Mouse (Mus musculus): ENCODE results near the gene Lgals7.

Gene Lgals7

DNA sequence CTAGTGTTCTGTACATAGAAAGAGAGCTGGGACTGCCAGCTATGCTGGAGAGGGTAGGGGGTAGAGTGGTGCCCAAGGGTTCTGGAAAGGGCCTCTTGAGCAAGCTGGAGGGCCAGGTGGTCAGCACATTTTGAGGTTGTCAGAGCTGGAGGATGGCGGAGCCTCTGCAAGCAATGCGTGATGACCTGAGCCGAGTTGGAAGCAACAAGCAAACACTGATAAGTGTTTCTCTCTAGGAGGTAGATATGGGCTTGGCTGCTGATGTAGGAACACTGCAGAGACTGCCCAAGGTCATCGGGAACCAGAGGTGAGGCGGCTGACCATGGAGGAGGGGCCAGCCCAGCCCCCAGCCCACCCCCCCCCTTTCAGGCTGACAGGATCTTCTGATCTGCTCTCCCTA, 32.7 kb upstream of the Lgals7 start:
- no peak for DNase-seq (ENCODE audit: low spot score in 2 of 2)

- DNase-seq (ENCODE audit: low spot score in 2 of 2): no peak
Observed at GRCm38 (mm10) chr7:28831411-28832125, 32.1 kb upstream of the Lgals7 start.

DNA sequence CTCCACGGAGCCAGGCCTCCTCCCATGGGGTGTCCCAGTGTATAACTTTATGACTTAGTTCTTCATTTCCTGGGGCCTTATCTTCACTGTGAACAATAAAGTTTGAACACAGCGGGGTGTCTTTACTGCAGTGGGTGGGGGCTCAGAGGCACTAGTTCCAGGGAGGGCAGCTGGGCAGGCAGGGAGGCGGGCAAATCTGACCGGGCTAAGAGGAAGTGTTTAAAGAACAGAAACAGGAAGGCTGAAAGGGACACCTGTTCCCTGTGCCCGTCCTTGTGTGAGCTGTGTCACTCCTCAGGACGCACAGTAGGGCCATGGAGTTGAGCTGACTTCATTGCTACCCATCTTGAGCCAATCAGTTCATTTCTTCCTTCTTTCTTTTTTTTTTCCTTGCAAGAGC, 31.5 kb upstream of the Lgals7 start:
- DNase-seq (ENCODE audit: low spot score in 2 of 2): no peak

- no peak for DNase-seq (ENCODE audit: low spot score in 2 of 2)
Observed at GRCm38 (mm10) chr7:28833723-28834347, 29.8 kb upstream of the Lgals7 start, which contains the start of gene Lgals4. Gene Lgals4, plus strand, starts transcription at chr7:28833854.

GRCm38 (mm10) chr7:28836936-28837335, 26.7 kb upstream of the Lgals7 start:
- DNase-seq (ENCODE audit: low spot score in 2 of 2): no peak

GRCm38 (mm10) chr7:28838331-28838730, 25.3 kb upstream of the Lgals7 start:
- DNase-seq (ENCODE audit: low spot score in 2 of 2): no peak

DNA sequence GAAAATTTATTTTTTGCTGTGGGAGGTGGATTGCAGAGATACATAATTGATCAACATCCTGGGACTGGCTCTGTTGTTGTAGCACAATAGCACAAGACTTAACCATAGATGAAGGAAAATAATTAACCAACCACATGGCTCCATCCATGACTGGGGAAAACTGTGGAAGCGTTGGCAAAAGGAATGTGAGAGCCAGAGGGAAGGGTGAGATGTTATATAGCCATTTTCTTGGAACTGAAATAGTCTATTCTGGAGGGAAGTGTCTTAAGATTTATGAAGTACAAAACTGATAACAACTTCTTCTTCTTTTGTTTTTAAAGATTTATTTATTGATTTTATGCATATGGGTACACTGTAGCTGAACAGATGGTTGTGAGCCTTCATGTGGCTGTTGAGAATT, 16.4 kb upstream of the Lgals7 start:
- no peak for DNase-seq (ENCODE audit: low spot score in 2 of 2)

GRCm38 (mm10) chr7:28849700-28850236, 13.9 kb upstream of the Lgals7 start:
- no peak for DNase-seq (ENCODE audit: low spot score in 2 of 2)

GRCm38 (mm10) chr7:28850642-28851041, 13.0 kb upstream of the Lgals7 start:
- DNase-seq (ENCODE audit: low spot score in 2 of 2): no peak

DNA sequence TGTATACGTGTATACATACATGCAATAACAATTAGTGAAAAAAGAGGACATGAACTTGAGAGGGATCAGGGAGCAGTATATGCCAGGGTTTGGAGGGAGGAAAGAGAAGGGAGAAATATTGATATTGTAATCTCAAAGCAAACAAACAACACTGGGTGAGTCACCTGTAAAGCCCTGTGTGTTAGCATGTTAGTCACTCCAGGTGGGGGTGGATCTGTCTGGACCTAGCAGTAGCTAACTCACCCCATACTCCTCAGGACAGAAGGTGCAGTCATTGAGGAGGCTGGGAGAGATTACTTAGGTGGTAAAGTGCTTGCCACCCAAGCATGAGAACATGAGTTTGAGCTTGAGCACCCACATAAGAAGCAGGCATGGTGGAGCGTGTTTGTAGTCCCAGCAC, 3.7 kb upstream of the Lgals7 start:
- DNase-seq (ENCODE audit: low spot score in 2 of 2): no peak

DNA sequence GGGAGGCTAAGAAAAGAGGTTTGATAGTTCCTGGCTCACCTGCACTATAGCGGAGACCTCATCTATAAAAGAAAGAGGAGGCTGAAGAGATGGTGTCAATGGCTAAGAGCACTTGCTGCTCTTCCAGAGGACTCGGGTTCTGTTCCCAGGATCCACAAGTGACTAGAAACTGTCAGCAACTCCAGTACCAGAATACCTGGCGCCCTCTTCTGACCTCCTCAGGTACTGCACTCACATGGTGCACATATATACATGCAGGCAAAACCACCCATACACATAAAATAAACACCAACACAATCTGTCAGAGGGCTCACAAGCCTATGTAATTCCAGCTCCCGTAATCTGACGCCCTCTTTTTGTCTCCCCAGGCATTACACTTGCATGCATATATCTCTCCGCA, 2.8 kb upstream of the Lgals7 start:
- DNase-seq (ENCODE audit: low spot score in 2 of 2): no peak

DNA sequence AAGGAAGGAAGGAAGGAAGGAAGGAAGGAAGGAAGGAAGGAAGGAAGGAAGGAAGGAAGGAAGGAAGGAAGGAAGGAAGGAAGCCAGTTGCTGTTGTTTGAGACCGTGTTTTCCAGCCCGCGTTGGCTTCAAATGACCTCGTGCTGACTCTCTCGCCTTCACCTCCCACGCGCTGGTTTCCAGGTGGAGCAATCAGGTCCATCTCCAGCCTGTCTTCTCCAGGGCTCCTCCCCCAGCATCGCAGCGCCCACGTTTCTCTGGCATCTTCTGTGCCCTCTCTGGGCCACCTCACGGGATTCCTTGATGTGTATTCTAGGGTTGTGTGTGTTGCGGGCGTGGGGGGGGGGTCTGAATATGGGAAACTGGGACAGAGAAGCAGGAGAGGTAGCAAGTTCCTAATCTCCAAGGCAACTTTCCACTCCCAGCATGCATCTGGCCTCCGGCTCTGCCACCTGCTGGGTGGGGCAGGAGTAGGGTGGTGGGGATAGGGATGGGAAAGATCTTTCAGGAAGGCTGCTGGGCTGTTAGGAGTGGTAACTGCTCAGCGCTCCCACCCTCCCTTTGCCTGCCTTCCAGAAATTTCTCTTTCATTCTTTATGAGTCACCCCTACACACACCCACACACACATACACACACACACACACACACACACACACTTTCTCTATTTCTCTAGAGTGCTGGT, 695 bp upstream of the Lgals7 start:
- DNase-seq (ENCODE audit: low spot score in 2 of 2): peak; percentile 65 to 71

DNA sequence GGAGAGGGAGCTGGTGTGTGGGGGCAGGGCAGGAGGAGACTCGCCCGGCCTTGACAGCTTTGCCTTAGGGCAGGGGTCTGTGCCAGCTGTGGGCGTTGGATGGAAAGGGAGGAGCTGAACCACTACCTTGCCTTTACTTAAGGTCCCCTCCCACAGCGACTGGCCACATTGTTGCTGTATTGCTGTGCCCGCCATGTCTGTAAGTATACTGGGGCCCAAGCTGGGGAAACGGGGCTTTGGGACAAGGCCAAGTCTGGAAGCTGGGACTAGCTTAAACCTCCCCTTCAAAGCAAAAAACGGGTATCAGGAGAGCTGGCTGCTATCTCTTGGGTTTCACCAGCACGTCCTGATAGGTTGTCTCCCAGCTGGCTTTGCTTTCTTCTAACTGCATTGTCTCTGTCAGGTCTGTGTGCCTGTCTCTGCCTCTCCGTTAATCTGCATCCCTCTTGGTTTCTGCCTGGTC, 666 bp downstream of the Lgals7 start:
- no peak for DNase-seq (ENCODE audit: low spot score in 2 of 2)

DNA sequence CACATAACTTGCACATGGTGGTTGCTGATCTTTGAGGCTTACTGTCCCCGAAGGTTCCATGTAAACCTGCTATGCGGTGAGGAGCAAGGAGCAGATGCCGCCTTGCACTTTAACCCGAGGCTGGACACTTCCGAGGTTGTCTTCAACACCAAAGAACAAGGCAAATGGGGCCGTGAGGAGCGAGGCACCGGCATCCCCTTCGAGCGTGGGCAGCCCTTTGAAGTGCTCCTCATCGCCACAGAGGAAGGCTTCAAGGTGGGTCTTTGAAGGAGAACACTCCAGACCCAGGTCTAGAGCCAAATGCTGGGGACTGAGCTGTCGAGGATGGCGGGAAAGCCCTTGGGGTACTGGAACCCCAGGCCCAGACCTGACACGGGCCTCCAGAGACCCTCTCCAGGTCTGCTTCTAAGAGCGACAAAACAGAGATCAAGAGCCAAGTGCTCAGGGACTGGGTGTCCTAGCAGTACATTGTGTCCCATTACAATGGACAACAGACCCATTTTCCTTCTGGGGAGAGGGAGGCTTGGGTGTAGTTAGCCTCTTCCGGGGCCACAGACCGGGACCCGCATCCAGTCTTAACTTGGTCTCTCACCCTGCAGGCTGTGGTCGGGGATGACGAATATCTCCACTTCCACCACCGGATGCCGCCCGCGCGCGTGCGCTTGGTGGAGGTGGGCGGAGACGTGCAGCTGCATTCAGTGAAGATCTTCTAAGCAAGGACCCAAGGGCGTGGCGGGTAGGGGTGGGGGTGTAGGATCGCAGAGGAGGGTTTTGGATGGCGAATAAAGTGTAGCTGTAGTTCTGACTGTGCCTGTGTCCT, 2.0 kb downstream of the Lgals7 start:
- DNase-seq (ENCODE audit: low spot score in 2 of 2): peak; percentile 73 to 87

DNA sequence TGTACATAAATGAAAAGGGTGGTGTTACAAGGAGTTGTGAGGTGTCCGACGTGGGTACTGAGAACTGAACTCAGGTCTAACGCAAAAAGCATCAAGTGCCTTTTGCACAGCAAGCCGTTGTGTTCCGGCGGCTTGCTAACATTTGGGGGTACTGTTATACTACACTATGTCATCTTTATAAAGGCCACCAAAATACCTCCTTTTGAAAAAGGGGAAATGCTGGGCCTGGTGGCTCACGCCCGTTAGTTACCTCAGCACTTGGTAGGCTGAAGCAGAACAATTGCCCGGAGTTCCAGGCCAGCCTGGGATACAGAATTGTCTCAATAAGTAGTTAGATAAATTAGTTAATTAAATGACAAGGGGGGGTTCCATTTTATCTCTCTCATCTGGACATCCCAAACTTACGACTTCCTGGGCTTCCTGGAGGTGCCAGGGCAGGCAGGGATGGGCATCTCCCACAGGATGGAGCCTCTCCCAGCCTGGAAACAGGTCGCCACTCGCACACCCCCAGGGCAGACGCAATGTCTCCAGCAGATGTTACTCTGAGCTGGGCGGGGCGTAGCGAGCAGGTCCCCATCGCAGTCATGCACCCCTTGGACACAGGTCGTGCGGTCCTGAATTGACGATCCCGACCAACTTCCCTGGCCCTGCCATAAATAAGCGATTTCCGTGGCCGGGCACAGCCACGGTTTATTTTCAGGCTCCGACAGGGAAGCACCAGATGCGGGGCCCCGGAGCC, 3.3 kb downstream of the Lgals7 start:
- DNase-seq (ENCODE audit: low spot score in 2 of 2): no peak

DNA sequence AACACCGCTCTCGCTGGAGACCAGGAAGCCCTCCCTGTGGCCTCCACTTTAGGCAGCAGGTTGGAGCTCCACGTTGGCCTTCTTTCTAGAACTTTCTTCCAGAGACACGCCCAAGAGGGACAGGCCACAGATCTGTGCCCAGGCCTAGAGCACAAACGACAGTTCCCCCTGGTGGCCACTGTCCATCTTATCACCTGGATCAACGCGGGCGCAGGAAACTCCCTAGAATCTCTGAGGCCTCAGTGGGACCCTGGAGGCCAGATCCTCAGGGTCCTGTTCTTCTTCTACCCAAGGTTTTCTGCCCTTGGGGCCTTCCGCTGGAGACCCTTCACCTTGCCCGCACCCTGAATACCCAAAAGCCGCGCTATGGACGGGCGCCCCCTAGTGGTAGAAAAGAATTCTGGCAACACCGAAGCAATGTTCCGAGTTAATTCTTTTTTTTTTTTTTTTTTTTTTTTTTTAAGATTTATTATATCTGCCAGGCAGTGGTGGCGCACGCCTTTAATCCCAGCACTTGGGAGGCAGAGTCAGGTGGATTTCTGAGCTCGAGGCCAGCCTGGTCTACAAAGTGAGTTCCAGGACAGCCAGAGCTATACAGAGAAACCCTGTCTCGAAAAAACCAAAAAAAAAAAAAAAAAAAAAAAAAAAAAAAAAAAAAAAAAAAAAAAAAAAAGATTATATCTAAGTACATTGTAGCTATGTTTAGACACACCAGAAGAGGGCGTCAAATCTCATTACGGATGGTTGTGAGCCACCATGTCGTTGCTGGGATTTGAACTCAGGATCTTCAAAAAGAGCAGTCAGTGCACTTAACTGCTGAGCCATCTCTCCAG, 4.1 kb downstream of the Lgals7 start:
- peak in 1 of 2 experiments; percentile 51 for DNase-seq (ENCODE audit: low spot score in 2 of 2)

DNA sequence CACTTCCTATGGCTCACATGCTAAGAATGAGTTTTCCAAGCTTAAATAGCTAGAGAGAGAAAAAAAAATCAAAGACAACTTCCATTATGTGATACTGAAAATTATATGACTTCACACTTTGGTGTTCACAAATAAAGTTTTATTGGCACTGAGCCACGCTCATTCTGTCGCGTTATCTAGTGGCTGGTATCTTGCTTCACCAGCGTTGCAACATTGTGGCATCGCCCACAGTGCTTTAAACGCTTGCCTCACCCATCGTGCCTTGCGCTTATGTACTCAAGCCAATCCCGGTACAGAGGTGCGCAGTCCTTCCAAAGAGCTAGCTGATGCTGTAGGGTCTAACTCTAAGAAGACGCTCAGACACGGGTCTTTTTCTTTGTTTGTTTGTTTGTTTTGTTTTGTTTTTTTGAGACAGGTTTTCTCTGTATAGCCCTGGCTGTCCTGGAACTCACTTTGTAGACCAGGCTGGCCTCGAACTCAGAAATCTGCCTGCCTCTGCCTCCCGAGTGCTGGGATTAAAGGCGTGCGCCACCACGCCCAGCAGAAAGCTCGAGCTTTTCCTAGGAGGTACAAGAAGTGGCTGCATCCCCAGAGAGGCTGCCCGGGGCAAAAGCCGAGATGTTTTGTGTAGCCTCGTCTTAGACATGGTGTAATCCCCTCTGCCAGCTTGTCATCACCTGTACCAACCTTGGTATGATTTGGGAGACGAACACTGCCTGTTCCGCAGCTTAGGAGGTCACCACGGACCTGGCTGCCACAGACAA, 7.4 kb downstream of the Lgals7 start:
- no peak for DNase-seq (ENCODE audit: low spot score in 2 of 2)

DNA sequence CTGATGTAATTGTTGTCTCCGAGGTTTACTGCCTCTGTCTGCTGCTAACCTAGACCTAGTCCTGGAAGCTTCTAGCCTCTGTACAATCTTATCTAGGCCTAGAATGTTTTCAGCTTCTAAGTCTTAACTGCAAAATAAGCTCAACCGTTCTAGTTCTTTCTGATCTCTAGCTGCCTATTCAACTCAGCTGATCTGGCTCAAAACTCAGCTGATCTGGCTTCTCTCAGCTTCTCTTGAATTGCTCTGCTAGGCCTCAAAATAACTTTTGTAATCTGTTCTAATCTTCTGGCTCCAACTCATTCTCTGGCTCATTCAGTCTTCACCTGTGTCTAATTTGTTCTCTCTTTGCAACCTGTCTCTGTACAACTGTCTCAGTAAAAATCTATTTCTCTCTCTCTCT, 10.9 kb downstream of the Lgals7 start:
- DNase-seq (ENCODE audit: low spot score in 2 of 2): no peak

GRCm38 (mm10) chr7:28876099-28876498, 12.4 kb downstream of the Lgals7 start:
- DNase-seq (ENCODE audit: low spot score in 2 of 2): no peak
